Mouse (Mus musculus) lung, embryonic 15.5 days (tissue): ENCODE results near the gene Atp5l. TPM values are rescaled to one million over a fixed set of nuclear protein-coding genes. Genes with fewer than 3 reads are reported as not detected.

Experiments used
- ATAC-seq: fragments of 200-750 bp; cut with Nextera tagmentation; 2 replicates; pipeline ENCODE4 v1.8.0; 2017; ENCODE audit warnings: moderate number of reproducible peaks, borderline replicate concordance; ENCODE audit not compliant: low FRiP score, low TSS enrichment; ENCODE audit errors: extremely low read depth
- H3K27ac ChIP-seq: fragments of 300-500 bp; sonication (generic); 2 replicates; pipeline ENCODE4 v1.5.1; 2015; ENCODE audit warnings: moderate library complexity, mild to moderate bottlenecking, inconsistent platforms
- H3K27me3 ChIP-seq: fragments of 300-500 bp; sonication (generic); 2 replicates; pipeline ENCODE4 v1.6.1; 2015; ENCODE audit warnings: inconsistent platforms
- H3K36me3 ChIP-seq: fragments of 300-500 bp; sonication (generic); 2 replicates; pipeline ENCODE4 v1.6.1; 2015; ENCODE audit warnings: inconsistent platforms
- H3K4me1 ChIP-seq: fragments of 300-500 bp; sonication (generic); 2 replicates; pipeline ENCODE4 v1.6.1; 2015; ENCODE audit warnings: inconsistent platforms
- H3K4me2 ChIP-seq: fragments of 300-500 bp; sonication (generic); 2 replicates; pipeline ENCODE4 v1.6.1; 2015; ENCODE audit warnings: inconsistent platforms, mild to moderate bottlenecking, moderate library complexity
- H3K4me3 ChIP-seq: fragments of 300-500 bp; sonication (generic); 2 replicates; pipeline ENCODE4 v1.5.1; 2015; ENCODE audit warnings: mild to moderate bottlenecking, inconsistent platforms
- H3K9ac ChIP-seq: fragments of 300-500 bp; sonication (generic); 2 replicates; pipeline ENCODE4 v1.6.1; 2015; ENCODE audit warnings: inconsistent platforms
- H3K9me3 ChIP-seq: fragments of 300-500 bp; sonication (generic); 2 replicates; pipeline ENCODE4 v1.6.1; 2016; ENCODE audit warnings: inconsistent platforms
- WGBS: fragments of 180-500 bp; shearing (Covaris S2); methylation state at CpG from one replicate; pipeline ENCODE4 v1.1.7; 2015; 5-methylcytosine and 5-hydroxymethylcytosine counted together
- polyA plus RNA-seq: library from polyadenylated mRNA; unstranded; fragments of >200 nt; fragmentation: Nextera tagmentation; extraction: Ambion mirVana; gene quantifications from 2 replicates; pipeline ENCODE4 v1.2.1, GENCODE M21; 2015

Atp5l gene
- polyA plus RNA-seq, 1 experiment from 2014 or later: 636 TPM

DNA sequence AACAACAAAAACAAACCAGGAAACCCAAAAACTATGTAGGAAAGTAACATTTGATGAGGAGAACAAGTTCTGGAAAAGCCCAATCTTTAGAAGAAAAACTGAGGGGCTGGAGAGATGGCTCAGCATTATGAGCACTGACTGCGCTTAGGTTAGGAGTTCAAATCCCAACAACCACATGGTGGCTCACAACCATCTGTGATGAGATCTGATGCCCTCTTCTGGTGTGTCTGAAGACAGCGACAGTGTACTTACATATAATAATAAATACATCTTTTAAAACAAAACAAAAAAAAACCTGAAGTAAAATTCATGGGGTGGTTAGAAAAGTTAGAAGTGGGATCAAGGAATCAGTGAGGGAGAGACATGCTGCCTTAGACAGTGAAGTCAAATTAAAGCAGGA lies 1.0 kb upstream of the Atp5l start:
- no peaks in the 10 kb centered on the region for H3K36me3 ChIP-seq
- no peak for ATAC-seq
- peak overlapping the region; percentile 66 for H3K4me2 ChIP-seq
- H3K9ac ChIP-seq: peak overlapping the region; percentile 47; the same call in 1 of the 2 replicates
- peaks cover 17% of the 10 kb centered on the region for H3K4me1 ChIP-seq
- H3K27me3 ChIP-seq: no peaks in the 10 kb centered on the region
- peak overlapping the region; percentile 94 for H3K27ac ChIP-seq
- H3K9me3 ChIP-seq: no peaks in the 10 kb centered on the region
- peak overlapping the region; percentile 92 for H3K4me3 ChIP-seq
- WGBS: 71% methylated on average over 2 of the region's 2 CpGs

DNA sequence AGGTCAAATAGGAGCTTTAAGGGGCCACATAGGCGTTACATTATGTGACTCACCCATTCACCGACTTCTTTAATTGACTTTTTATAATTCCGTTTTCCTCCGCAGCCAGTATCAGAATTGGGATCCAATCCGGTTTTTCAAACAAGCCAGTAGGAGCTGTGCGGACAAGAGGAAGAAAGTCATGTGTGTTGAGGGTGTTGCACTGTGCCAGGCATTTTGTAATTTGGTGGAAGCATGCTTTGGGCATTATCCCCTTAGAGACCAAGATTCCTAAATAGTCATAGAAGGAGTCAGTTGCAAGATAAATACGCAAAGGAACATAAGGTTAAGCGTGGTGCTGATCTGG lies 554 bp upstream of the Atp5l start:
- peak overlapping the region; percentile 92 for H3K4me3 ChIP-seq
- peaks cover 17% of the 10 kb centered on the region for H3K4me1 ChIP-seq
- H3K36me3 ChIP-seq: no peaks in the 10 kb centered on the region
- H3K4me2 ChIP-seq: peak overlapping the region; percentile 66
- ATAC-seq: peak; percentile 90
- H3K9me3 ChIP-seq: no peaks in the 10 kb centered on the region
- WGBS: under 1% methylated on average over 8 of the region's 8 CpGs
- peak overlapping the region; percentile 47 for H3K9ac ChIP-seq
- no peaks in the 10 kb centered on the region for H3K27me3 ChIP-seq
- peak overlapping the region; percentile 94 for H3K27ac ChIP-seq

DNA sequence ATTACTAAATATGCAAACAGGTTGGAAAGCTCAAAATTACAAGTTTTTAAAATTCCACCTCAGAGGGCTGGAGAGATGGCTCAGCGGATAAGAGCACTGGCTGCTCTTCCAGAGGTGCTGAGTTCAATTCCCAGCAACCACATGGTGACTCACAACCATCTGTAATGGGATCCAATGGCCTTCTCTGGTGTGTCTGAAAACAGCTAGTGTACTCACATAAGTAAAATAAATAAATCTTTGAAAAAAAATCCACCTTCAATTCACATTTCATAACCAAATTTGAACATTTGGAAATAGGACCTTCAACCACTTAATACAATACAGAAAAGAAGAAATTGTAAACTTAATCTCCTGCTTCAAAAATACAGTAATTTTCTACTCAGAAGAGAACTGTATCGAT lies 936 bp downstream of the Atp5l start:
- Histone ChIP-seq H3K27ac (no peak overlapping the region), H3K36me3 (no peaks in the 10 kb centered on the region), H3K27me3 (no peaks in the 10 kb centered on the region), H3K4me2 (peak overlapping the region; percentile 66), H3K4me3 (peak overlapping the region; percentile 92), H3K4me1 (peaks cover 28% of the 10 kb centered on the region), H3K9me3 (no peaks in the 10 kb centered on the region), H3K9ac (peak overlapping the region; percentile 97)
- WGBS: 37% methylated on average over 2 of the region's 2 CpGs
- no peak for ATAC-seq

DNA sequence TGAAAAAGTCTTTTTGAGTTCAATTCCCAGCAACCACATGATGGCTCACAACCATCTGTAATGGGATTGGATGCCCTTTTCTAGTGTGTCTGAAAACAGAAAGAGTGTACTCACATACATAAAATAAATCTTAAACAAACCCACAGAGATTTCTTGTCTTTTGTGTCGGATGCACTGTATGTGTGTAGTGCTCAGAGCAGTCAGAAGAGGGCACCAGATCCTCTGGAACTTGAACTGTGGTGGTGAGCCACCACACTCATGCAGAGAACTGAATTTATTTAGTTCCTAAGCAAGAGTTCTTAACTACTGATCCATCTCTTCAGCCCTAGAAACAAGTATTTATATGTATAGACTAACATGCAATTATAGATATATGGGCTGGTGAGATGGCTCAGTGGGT lies 4.3 kb downstream of the Atp5l start:
- no peak for ATAC-seq
- 40% methylated on average over 1 of the region's 1 CpGs for WGBS

DNA sequence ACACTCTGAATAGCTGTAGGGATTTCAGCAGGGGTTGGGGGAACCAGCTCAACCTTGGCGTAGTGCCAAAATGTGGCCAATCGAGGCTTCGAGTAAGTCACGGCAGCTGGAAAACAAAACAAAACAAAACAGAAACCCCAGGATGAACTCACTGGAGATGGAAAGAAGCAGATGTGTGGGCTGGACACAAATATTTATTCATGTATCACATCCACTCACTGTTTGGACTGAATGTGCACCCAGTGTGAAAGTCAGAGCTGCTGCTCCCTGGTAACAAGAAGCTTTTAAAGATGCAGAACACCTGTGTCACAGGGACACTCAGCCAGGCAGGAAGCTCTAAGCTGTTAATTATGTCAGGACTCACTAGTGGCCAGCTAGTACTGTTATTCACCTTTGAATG lies 5.8 kb downstream of the Atp5l start:
- Histone ChIP-seq H3K27me3 (no peaks in the 10 kb centered on the region), H3K4me3 (no peak overlapping the region), H3K27ac (no peak overlapping the region), H3K4me2 (no peak overlapping the region), H3K9me3 (no peaks in the 10 kb centered on the region), H3K4me1 (peaks cover 22% of the 10 kb centered on the region), H3K36me3 (peaks cover 27% of the 10 kb centered on the region), H3K9ac (no peak overlapping the region)
- ATAC-seq: no peak
- WGBS: 30% methylated on average over 4 of the region's 4 CpGs

More for the DNA sequence above, 4.3 kb downstream of the Atp5l start:
- no peak overlapping the region for H3K9ac ChIP-seq
- H3K27me3 ChIP-seq: no peaks in the 10 kb centered on the region
- H3K27ac ChIP-seq: no peak overlapping the region
- peaks cover 23% of the 10 kb centered on the region for H3K4me1 ChIP-seq
- no peaks in the 10 kb centered on the region for H3K9me3 ChIP-seq
- H3K4me2 ChIP-seq: no peak overlapping the region
- H3K36me3 ChIP-seq: peaks cover 16% of the 10 kb centered on the region
- H3K4me3 ChIP-seq: no peak overlapping the region

DNA sequence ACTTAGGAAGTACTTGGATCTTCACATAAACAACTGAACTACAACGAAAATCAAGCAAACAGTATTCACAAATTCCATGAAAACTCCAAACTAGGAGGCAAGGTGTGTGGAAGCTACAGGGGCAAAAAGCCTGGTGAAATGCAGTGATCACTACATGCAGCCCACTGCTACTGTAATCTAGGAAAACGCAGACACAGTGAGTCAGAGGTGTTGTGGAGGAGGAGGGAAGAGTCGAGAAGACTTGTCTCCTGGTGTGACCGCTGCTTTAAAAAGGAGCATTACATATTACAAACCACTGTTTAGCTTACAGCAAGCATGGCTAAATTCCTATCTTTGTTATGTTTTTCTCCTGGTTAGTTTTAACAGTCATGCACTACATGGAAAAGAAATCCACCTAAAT lies 9.2 kb downstream of the Atp5l start:
- H3K4me1 ChIP-seq: peaks cover 13% of the 10 kb centered on the region
- no peaks in the 10 kb centered on the region for H3K9me3 ChIP-seq
- no peak overlapping the region for H3K4me3 ChIP-seq
- no peaks in the 10 kb centered on the region for H3K27me3 ChIP-seq
- no peak overlapping the region for H3K27ac ChIP-seq
- no peak overlapping the region for H3K4me2 ChIP-seq
- H3K36me3 ChIP-seq: peaks cover 27% of the 10 kb centered on the region
- H3K9ac ChIP-seq: no peak overlapping the region
- 95% methylated on average over 4 of the region's 4 CpGs for WGBS
- no peak for ATAC-seq

DNA sequence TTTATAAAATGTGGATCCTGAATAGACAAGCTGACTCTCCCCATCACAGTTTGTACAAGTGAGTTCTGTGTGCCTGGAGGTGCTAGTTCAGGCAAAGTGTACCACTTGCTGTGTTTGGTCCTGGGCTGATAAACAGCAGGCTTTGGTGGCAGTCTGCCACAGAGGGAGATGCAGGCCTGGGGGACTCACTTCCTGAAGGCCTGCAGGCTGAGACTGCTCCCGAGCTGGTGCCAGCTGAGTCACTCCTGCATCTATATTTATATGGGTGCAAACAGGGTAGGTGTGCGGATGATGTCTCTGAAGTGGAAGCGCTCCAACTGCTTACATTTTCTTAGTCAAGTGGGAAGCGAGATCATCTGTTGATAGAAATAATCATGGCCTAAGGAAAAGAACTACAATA lies 14.9 kb downstream of the Atp5l start:
- Histone ChIP-seq H3K36me3 (peaks cover 5% of the 10 kb centered on the region), H3K27me3 (no peaks in the 10 kb centered on the region), H3K27ac (no peak overlapping the region), H3K9me3 (no peaks in the 10 kb centered on the region), H3K9ac (no peak overlapping the region), H3K4me1 (0 out of 2 replicates have a peak, but pooled peaks cover 6% of the 10 kb centered on the region), H3K4me3 (no peak overlapping the region), H3K4me2 (no peak overlapping the region)
- ATAC-seq: no peak
- 49% methylated on average over 4 of the region's 4 CpGs for WGBS

DNA sequence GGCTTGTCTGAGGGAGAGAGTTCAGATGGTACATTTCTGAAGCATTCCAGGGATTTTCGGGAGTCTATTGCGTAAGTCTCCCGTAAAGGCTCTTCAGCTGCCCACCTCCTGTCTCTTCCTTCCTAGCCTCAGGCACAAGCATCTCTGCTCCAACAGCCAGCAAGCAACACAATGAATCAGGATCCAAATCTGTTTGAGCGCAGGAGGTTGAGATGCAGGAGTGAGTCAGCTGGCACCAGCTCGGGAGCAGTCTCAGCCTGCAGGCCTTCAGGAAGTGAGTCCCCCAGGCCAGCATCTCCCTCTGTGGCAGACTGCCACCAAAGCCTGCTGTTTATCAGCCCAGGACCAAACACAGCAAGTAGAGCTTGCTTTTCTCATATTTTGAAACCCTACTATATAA lies 15.6 kb downstream of the Atp5l start:
- Histone ChIP-seq H3K27ac (no peak overlapping the region), H3K4me3 (no peak overlapping the region), H3K9ac (no peak overlapping the region), H3K36me3 (no peaks in the 10 kb centered on the region), H3K9me3 (no peaks in the 10 kb centered on the region), H3K4me1 (0 out of 2 replicates have a peak, but pooled peaks cover 6% of the 10 kb centered on the region), H3K27me3 (no peaks in the 10 kb centered on the region), H3K4me2 (no peak overlapping the region)
- no peak for ATAC-seq
- 45% methylated on average over 5 of the region's 5 CpGs for WGBS

DNA sequence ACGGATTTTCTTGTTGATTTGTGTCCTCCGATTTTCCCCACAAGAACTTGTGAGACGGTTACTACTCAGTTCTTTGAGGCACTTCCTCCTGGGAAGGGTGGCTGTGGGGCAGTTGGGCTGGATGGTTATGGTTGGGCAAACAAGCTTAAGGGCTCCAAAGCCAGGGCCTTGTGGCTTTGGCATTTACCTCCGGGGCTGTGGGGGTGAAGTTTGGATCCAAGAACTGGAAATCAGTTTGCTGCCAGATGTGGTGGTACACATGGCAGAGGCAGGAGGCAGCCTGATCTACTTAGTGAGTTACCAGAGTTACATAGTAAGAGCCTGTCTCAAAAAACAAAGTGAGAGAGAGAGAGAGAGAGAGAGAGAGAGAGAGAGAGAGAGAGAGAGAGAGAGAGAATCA lies 16.7 kb downstream of the Atp5l start:
- no peak overlapping the region for H3K4me3 ChIP-seq
- no peaks in the 10 kb centered on the region for H3K9me3 ChIP-seq
- no peaks in the 10 kb centered on the region for H3K36me3 ChIP-seq
- 73% methylated on average over 4 of the region's 4 CpGs for WGBS
- ATAC-seq: no peak
- no peak overlapping the region for H3K9ac ChIP-seq
- 0 out of 2 replicates have a peak, but pooled peaks cover 6% of the 10 kb centered on the region for H3K4me1 ChIP-seq
- H3K27me3 ChIP-seq: no peaks in the 10 kb centered on the region
- H3K4me2 ChIP-seq: no peak overlapping the region
- no peak overlapping the region for H3K27ac ChIP-seq

DNA sequence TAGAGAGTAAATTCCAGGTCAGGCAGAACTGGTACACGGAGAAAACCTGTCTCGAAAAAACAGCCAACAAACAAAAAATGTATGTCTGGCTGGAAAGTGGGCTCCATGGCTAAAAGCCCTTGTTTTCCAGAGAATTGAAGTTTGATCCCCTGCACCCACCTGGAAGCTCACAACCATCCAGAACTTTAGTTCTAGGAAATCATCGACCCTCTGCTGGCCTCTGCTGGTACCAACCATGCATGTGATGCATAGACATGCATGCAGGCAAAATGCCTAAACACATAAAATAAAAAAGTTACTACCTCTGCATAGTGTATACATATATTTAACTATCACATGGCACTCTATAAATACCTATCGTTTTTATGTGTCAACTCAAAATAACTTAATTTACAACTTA lies 20.1 kb downstream of the Atp5l start:
- H3K27me3 ChIP-seq: no peaks in the 10 kb centered on the region
- no peaks in the 10 kb centered on the region for H3K36me3 ChIP-seq
- H3K9me3 ChIP-seq: no peaks in the 10 kb centered on the region
- no peak overlapping the region for H3K4me2 ChIP-seq
- 0 out of 2 replicates have a peak, but pooled peaks cover 6% of the 10 kb centered on the region for H3K4me1 ChIP-seq
- H3K4me3 ChIP-seq: no peak overlapping the region
- ATAC-seq: no peak
- H3K27ac ChIP-seq: no peak overlapping the region
- H3K9ac ChIP-seq: no peak overlapping the region
- 62% methylated on average over 4 of the region's 4 CpGs for WGBS

DNA sequence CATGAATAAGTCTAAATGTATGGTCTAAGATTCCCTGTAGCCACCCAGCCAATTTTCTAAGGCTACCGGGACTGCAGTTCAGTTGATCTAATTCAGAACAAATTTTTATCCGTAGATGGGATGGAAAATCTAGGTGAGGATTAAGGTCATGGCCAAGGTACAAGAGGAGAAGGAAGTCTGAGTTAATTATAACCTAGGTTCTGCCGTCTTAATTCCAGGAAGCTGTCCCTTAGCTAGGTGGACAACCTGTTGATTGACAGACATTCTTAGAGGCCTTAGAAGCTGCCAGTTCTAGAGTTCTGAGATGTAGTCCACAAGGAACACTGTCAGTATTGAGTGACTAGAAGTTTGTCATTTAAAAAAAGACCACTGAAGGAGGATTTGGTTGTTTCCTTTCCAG lies 20.8 kb downstream of the Atp5l start:
- Histone ChIP-seq H3K9me3 (no peaks in the 10 kb centered on the region), H3K4me3 (no peak overlapping the region), H3K27ac (no peak overlapping the region), H3K27me3 (no peaks in the 10 kb centered on the region), H3K4me2 (no peak overlapping the region), H3K4me1 (0 out of 2 replicates have a peak, but pooled peaks cover under 1% of the 10 kb centered on the region), H3K36me3 (no peaks in the 10 kb centered on the region), H3K9ac (no peak overlapping the region)
- ATAC-seq: no peak
- 66% methylated on average over 3 of the region's 3 CpGs for WGBS

DNA sequence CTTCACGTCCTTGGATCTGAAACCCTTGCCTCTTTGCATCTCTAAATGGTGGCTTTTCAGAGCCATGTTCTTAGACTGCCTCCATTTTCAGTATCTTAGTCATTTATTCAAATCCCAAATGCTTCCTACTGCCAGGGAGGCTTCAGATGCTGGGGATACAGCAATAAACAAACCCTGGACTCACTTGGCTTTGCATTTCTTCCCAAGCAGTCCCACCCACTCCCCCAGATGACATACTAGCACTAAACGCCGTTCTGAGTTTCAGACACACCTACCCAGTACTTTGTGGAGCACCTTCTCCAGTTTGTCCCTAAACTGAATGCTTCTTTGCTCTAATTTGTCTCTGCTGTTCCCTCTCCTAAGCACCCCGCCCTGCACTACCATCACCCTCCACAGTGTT lies 23.5 kb downstream of the Atp5l start:
- H3K36me3 ChIP-seq: no peaks in the 10 kb centered on the region
- H3K27ac ChIP-seq: no peak overlapping the region
- no peak for ATAC-seq
- WGBS: 49% methylated on average over 4 of the region's 4 CpGs
- H3K9me3 ChIP-seq: no peaks in the 10 kb centered on the region
- no peak overlapping the region for H3K4me2 ChIP-seq
- no peaks in the 10 kb centered on the region for H3K27me3 ChIP-seq
- H3K4me3 ChIP-seq: no peak overlapping the region
- H3K9ac ChIP-seq: no peak overlapping the region
- H3K4me1 ChIP-seq: no peaks in the 10 kb centered on the region

DNA sequence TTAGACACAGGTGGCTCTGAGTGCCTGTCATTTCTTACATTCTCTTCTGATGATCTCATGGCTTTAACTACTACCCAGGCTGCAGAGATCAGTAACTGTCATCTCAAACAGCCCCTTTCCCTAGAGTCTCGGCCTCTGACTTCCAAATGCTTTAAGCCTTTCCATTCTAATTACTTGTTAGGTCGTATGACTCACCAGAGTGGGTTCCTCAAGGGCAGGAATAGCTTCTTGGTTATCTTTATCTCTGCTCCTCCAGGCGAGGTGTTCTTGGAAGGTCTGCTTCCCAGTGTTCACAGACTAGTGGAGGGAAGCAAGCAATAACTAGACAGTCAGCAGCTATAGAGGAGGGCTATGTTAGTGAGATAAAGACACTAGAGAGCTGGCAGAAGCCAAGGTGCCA lies 27.9 kb downstream of the Atp5l start:
- Histone ChIP-seq H3K27ac (no peak overlapping the region), H3K9ac (no peak overlapping the region), H3K4me1 (no peaks in the 10 kb centered on the region), H3K27me3 (no peaks in the 10 kb centered on the region), H3K4me3 (no peak overlapping the region), H3K36me3 (no peaks in the 10 kb centered on the region), H3K9me3 (no peaks in the 10 kb centered on the region), H3K4me2 (no peak overlapping the region)
- ATAC-seq: no peak
- 56% methylated on average over 3 of the region's 3 CpGs for WGBS
